In the genomic region with DNA sequence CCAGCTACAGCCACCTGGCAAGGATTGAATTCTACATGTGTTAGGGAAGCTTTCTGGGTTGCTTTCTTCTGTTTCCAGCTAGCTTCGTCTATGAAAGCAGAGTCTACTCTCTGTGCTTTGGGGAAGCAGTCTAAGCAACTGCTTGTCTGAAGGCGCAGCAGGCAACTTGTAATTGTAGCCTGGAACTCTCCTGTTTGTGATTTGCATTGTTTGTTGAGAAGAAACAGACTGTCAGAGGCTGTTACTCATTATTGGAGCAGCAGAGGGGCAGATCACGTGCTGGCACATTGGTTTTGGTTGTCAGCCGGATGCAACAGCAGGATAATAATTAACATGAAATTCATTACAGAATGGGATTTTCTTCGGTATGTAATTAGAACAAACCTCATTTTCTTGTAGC, we compare ENCODE assay signal across 9 mouse cellular contexts.
DNase-seq lines count a peak whose midpoint lies in the region; ATAC-seq lines count a peak whose summit lies in the region.
"Had no signal": no experiment of that assay in that cellular context is flagged by ENCODE, and none has a peak within 500 bp of the region (broad histone marks: within the 10 kb centered on the region; RNA-seq: fewer than 3 reads in every experiment).

No protein-coding gene starts in this region.

- H3K4me3 ChIP-seq in embryonic facial prominence, embryonic 13.5 days = no peak overlapping the region
- no peak overlapping the region for H3K4me3 ChIP-seq in limb, embryonic 12.5 days (replicated peaks)

- H3K4me2 ChIP-seq in embryonic facial prominence, embryonic 13.5 days = peak overlapping the region; percentile 37
- H3K4me2 ChIP-seq in limb, embryonic 12.5 days = no peak overlapping the region

- 10% methylated on average over 5 of the region's 5 CpGs for WGBS in embryonic facial prominence, embryonic 13.5 days
- 15% methylated on average over 5 of the region's 5 CpGs for WGBS in limb, embryonic 12.5 days

- no peaks in the 10 kb centered on the region for H3K36me3 ChIP-seq in embryonic facial prominence, embryonic 13.5 days
- no peaks in the 10 kb centered on the region for H3K36me3 ChIP-seq in limb, embryonic 12.5 days

- peak overlapping the region; percentile 79 for H3K27ac ChIP-seq in embryonic facial prominence, embryonic 13.5 days
- H3K27ac ChIP-seq in limb, embryonic 12.5 days = peak overlapping the region; percentile 41; the same call in 1 of the 2 replicates

- peak; percentile 34 to 38 for DNase-seq in cerebellum, postnatal 10 days
- no peak for DNase-seq in cerebellum, postnatal 4 days (ENCODE audit: low spot score in 2 of 2)
- peak; percentile 75 for DNase-seq in kidney, adult 9 months
- no peak for DNase-seq in testis, postnatal 10 days (ENCODE audit: low spot score)
- no peak for DNase-seq in spleen, postnatal 14 days (ENCODE audit: low spot score in 2 of 2)
- DNase-seq: right cerebral cortex, postnatal 25 days had no signal

- no peaks in the 10 kb centered on the region for H3K9me3 ChIP-seq in embryonic facial prominence, embryonic 13.5 days
- H3K9me3 ChIP-seq in limb, embryonic 12.5 days = peaks cover 4% of the 10 kb centered on the region; the same call in 1 of the 2 replicates

- peaks cover 42% of the 10 kb centered on the region for H3K4me1 ChIP-seq in embryonic facial prominence, embryonic 13.5 days
- H3K4me1 ChIP-seq in limb, embryonic 12.5 days (replicated peaks) = peaks cover 21% of the 10 kb centered on the region

- H3K9ac ChIP-seq in embryonic facial prominence, embryonic 13.5 days = no peak overlapping the region
- H3K9ac ChIP-seq in limb, embryonic 12.5 days (replicated peaks) = no peak overlapping the region

- 0 out of 2 replicates have a peak, but pooled peaks have one; percentile 26 for ATAC-seq in embryonic facial prominence, embryonic 13.5 days (ENCODE audit: insufficient number of reproducible peaks, insufficient read depth, low FRiP score, low TSS enrichment, low read depth)
- no peak for ATAC-seq in limb, embryonic 12.5 days (ENCODE audit: insufficient number of reproducible peaks, insufficient read depth, low FRiP score, low TSS enrichment, low read depth)
- no peak for ATAC-seq in activated CD4-positive, CD25-positive, alpha-beta regulatory T cell, adult 4 months

- peaks cover 17% of the 10 kb centered on the region for H3K27me3 ChIP-seq in embryonic facial prominence, embryonic 13.5 days
- no peaks in the 10 kb centered on the region for H3K27me3 ChIP-seq in limb, embryonic 12.5 days

Comparison
In these comparisons a context has a peak if more than half of its experiments do, and no peak if none do; other contexts are left out.
1. DNase-seq: peak in cerebellum, postnatal 10 days (2 of 2) and kidney, adult 9 months (single experiment); none in cerebellum, postnatal 4 days (0 of 2), testis, postnatal 10 days (single experiment) and spleen, postnatal 14 days (0 of 2).